Mouse (Mus musculus) urinary bladder, adult 18-20 months (tissue): ENCODE measurements at regions not wholly inside any gene's neighbourhood (a gene's known extent, or its start where the extent isn't known, plus 50 kb on each side); places are given as distances from the start of the nearest gene placed in this dataset.

Source experiments
- DNase-seq, 2 experiments: peaks; one replicate each; pipeline ENCODE4 v3.0.0; 2022; ENCODE audit warnings: low spot score in 2 of 2, mixed read lengths in 2 of 2

DNA sequence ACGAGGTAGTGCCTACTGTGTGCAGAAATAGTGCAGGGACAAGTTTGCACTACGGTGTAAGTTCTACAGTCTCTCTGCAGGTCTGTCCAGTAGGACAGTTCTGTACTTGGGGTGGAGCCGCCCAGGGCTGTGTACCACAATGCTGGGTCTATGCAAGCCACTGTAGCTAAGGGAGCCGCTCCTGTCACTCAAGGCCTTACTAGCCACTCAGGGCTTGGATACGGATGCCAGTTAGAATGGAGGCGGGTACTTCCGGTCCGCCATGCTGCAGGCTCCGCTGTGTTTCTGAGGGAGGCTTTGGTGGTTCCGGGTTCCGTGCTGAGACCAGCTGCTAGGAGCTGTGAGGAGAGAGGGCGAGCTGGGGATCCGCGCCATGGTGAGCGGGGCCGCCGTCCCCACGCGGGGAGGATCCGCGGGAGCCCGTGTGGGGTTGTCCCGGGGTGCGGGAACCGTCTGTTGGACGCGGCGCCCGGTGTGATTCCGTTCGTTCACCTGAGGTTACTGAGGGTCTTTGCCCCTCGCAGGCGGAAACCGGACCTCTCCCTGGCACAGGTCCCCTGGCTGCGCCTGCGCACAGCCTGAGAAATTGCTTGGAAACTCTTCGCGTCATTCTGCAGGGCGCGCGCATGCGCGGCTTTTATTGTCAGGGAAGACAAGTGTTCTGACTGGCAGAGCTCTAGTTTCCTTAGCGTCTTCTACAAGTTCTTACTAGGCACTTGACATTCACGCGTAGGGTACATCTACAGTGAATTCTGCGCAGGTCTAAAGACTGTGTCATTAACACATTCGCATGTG is 51.0 kb upstream of the Zfp873 start:
- peak; percentile 23 to 39 for DNase-seq
